Mouse (Mus musculus): ENCODE data around the gene Trim58. TPM values are rescaled to one million over a fixed set of nuclear protein-coding genes. Genes with fewer than 3 reads are reported as not detected.

The Trim58 gene
- total and polyA plus RNA-seq, 3 experiments, result 19.0 TPM; not detected in 2

DNA sequence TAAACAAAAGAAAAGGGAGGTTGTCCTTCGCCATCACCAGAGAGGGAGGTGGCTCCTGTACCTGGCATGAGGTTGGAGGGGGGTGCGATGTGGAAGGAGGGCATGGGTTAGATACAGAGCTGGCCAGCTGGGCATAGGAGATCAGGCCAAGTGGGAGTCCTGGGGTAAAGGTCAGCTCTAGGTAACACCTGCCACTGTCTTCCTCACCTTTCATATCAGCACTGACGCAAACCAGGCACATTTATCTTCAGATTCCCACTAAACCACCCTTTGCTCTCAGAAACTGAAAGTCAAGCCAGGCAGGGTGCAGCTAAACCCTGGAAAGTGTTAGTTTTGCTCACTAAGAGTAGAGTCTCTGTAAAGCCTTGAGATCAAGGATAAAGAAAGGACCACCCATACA, 21.9 kb upstream of the Trim58 start:
- DNase-seq (ENCODE audit: low spot score) (no peak), ATAC-seq (ENCODE audit: extremely low read depth, insufficient number of reproducible peaks, low FRiP score, poor library complexity, severe bottlenecking) (no peak)
- no peaks in the 10 kb centered on the region for H3K36me3 ChIP-seq (replicated peaks)
- H3K9me3 ChIP-seq (replicated peaks), result no peaks in the 10 kb centered on the region
- H3K4me1 ChIP-seq (ENCODE audit: insufficient read depth, low read depth, low read length), result peaks cover 2% of the 10 kb centered on the region; the same call in 1 of the 2 replicates
- TF ChIP-seq CTCF (IDR thresholded peaks at IDR 0.05; ENCODE audit: low read depth, low read length), result no peak
- TF ChIP-seq GATA1 (IDR thresholded peaks at IDR 0.05; ENCODE audit: borderline replicate concordance, low read length), result no peak
- no peak for TF ChIP-seq TAL1 (conservative IDR thresholded peaks at IDR 0.05; ENCODE audit: low read depth, low read length)
- no peak for TF ChIP-seq POLR2AphosphoS5 (IDR thresholded peaks at IDR 0.05; ENCODE audit: insufficient replicate concordance, low read depth, low read length)
- no peak for TF ChIP-seq GATA2 (IDR thresholded peaks at IDR 0.05; ENCODE audit: borderline replicate concordance, low read depth, low read length)
- H3K27me3 ChIP-seq (ENCODE audit: insufficient read depth, low read length), result no peaks in the 10 kb centered on the region
- no peak overlapping the region for H3K4me3 ChIP-seq (ENCODE audit: low read depth, low read length)

DNA sequence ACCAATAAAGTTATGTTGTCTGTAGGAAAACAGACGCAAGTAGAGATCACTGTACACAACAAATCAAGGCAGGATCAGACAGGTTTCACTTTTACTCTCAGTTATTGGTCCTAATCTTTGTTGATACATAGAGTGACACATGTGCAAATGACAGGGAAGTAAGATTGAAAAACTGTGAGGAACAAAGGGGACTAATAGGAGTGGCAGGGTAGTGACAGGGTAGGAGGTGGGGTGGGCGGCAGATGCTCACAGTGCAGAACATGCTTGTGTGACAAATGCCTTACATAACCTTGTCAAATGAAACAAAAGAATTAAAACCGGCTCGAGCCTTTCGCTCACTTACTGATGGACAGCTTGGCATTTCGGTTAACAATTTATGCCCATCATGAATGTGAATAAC, 21.5 kb upstream of the Trim58 start:
- Histone ChIP-seq H3K36me3 (replicated peaks) (no peaks in the 10 kb centered on the region), H3K4me1 (ENCODE audit: insufficient read depth, low read depth, low read length) (peaks cover 2% of the 10 kb centered on the region; the same call in 1 of the 2 replicates), H3K9me3 (replicated peaks) (no peaks in the 10 kb centered on the region), H3K4me3 (ENCODE audit: low read depth, low read length) (no peak overlapping the region), H3K27me3 (ENCODE audit: insufficient read depth, low read length) (no peaks in the 10 kb centered on the region)
- TF ChIP-seq CTCF (IDR thresholded peaks at IDR 0.05; ENCODE audit: low read depth, low read length) (no peak), GATA1 (IDR thresholded peaks at IDR 0.05; ENCODE audit: borderline replicate concordance, low read length) (no peak), TAL1 (conservative IDR thresholded peaks at IDR 0.05; ENCODE audit: low read depth, low read length) (no peak), GATA2 (IDR thresholded peaks at IDR 0.05; ENCODE audit: borderline replicate concordance, low read depth, low read length) (no peak), POLR2AphosphoS5 (IDR thresholded peaks at IDR 0.05; ENCODE audit: insufficient replicate concordance, low read depth, low read length) (no peak)
- no peak for ATAC-seq (ENCODE audit: extremely low read depth, insufficient number of reproducible peaks, low FRiP score, poor library complexity, severe bottlenecking)
- DNase-seq (ENCODE audit: low spot score), result no peak

DNA sequence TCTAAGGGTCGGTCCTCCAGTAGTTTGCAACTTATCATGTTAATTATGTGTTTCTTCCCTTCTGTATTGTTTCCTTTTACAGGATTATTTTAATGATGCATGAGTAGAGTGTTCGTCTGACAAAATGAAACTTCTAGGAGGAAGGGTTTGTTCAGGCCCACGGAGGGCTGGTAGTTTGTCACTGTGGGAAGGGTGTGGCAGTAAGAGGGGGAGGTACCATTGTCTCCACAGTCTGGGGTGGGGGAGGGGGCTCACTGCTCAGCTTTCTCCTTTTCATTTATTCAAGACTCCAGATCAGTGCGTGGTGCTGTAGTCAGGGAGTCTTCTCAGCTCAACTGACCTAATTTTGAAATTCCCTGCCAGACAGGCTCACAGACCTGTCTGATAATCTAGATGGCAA, 14.1 kb upstream of the Trim58 start:
- ATAC-seq (ENCODE audit: extremely low read depth, insufficient number of reproducible peaks, low FRiP score, poor library complexity, severe bottlenecking), result no peak
- H3K4me1 ChIP-seq (ENCODE audit: insufficient read depth, low read depth, low read length), result no peaks in the 10 kb centered on the region
- TF ChIP-seq TAL1 (conservative IDR thresholded peaks at IDR 0.05; ENCODE audit: low read depth, low read length), result no peak

DNA sequence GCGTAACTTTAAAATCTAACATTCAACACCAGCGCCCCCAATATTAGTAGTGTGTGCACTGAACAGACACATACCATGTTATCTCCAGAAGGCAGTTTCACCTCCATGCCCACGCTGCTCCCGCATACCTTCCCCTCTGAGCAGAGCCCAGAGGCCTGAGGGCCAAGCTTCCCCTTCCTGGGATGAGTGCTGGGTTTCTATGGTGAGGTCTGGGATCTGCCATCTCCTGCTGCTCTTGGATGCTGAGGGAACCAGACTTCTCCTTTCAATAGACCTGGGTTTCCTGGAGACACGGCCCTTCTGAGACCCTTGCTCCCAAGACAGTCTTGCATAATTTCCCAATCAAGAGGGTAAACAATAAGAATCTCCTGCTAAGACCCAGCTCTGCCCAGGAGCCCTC, 9.9 kb upstream of the Trim58 start, which contains the start of gene Olfr323:
TSS of gene Olfr323 (minus strand) at position 101 of the 400 bp plus-strand sequence.
- TF ChIP-seq CTCF (IDR thresholded peaks at IDR 0.05; ENCODE audit: low read depth, low read length) (no peak), GATA1 (IDR thresholded peaks at IDR 0.05; ENCODE audit: borderline replicate concordance, low read length) (no peak), GATA2 (IDR thresholded peaks at IDR 0.05; ENCODE audit: borderline replicate concordance, low read depth, low read length) (no peak), POLR2AphosphoS5 (IDR thresholded peaks at IDR 0.05; ENCODE audit: insufficient replicate concordance, low read depth, low read length) (no peak), TAL1 (conservative IDR thresholded peaks at IDR 0.05; ENCODE audit: low read depth, low read length) (no peak)
- H3K9me3 ChIP-seq (replicated peaks), result no peaks in the 10 kb centered on the region
- no peaks in the 10 kb centered on the region for H3K36me3 ChIP-seq (replicated peaks)
- ATAC-seq (ENCODE audit: extremely low read depth, insufficient number of reproducible peaks, low FRiP score, poor library complexity, severe bottlenecking), result no peak
- no peak within 1 kb of the TSS for H3K4me3 ChIP-seq (ENCODE audit: low read depth, low read length)
- no peak for DNase-seq (ENCODE audit: low spot score)
- H3K4me1 ChIP-seq (ENCODE audit: insufficient read depth, low read depth, low read length), result no peaks in the 10 kb centered on the region
- H3K27me3 ChIP-seq (ENCODE audit: insufficient read depth, low read length), result peaks cover 18% of the 10 kb centered on the region; the same call in 1 of the 2 replicates

More for the DNA sequence above, 14.1 kb upstream of the Trim58 start:
- Histone ChIP-seq H3K36me3 (replicated peaks) (no peaks in the 10 kb centered on the region), H3K4me3 (ENCODE audit: low read depth, low read length) (no peak overlapping the region), H3K9me3 (replicated peaks) (no peaks in the 10 kb centered on the region), H3K27me3 (ENCODE audit: insufficient read depth, low read length) (peaks cover 7% of the 10 kb centered on the region; the same call in 1 of the 2 replicates)
- DNase-seq (ENCODE audit: low spot score), result no peak

DNA sequence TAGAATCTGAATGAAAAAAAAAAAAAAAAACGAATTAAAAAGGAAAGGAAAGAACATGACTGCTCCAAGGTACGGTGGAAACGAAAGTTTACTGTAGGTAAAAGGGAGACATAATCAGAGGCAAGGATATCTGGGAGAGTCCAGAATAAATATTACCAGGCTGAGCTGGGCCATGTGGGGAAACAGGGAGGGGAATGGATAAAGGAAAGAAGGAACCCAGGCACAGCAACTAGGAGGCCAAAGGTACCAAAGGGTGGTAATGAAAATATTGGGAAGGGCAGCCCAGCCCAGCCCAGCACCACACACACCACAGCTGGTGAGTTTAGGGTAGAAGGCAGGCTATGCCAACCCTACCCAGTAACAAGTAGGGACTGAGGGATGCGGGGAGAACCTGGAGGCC, 5.4 kb upstream of the Trim58 start:
- TF ChIP-seq CTCF (IDR thresholded peaks at IDR 0.05; ENCODE audit: low read depth, low read length) (no peak), POLR2AphosphoS5 (IDR thresholded peaks at IDR 0.05; ENCODE audit: insufficient replicate concordance, low read depth, low read length) (no peak), TAL1 (conservative IDR thresholded peaks at IDR 0.05; ENCODE audit: low read depth, low read length) (no peak), GATA1 (IDR thresholded peaks at IDR 0.05; ENCODE audit: borderline replicate concordance, low read length) (no peak), GATA2 (IDR thresholded peaks at IDR 0.05; ENCODE audit: borderline replicate concordance, low read depth, low read length) (no peak)
- no peak for ATAC-seq (ENCODE audit: extremely low read depth, insufficient number of reproducible peaks, low FRiP score, poor library complexity, severe bottlenecking)
- Histone ChIP-seq H3K9me3 (replicated peaks) (no peaks in the 10 kb centered on the region), H3K27me3 (ENCODE audit: insufficient read depth, low read length) (peaks cover 24% of the 10 kb centered on the region), H3K36me3 (replicated peaks) (no peaks in the 10 kb centered on the region), H3K4me1 (ENCODE audit: insufficient read depth, low read depth, low read length) (no peaks in the 10 kb centered on the region), H3K4me3 (ENCODE audit: low read depth, low read length) (no peak overlapping the region)
- DNase-seq (ENCODE audit: low spot score), result no peak

DNA sequence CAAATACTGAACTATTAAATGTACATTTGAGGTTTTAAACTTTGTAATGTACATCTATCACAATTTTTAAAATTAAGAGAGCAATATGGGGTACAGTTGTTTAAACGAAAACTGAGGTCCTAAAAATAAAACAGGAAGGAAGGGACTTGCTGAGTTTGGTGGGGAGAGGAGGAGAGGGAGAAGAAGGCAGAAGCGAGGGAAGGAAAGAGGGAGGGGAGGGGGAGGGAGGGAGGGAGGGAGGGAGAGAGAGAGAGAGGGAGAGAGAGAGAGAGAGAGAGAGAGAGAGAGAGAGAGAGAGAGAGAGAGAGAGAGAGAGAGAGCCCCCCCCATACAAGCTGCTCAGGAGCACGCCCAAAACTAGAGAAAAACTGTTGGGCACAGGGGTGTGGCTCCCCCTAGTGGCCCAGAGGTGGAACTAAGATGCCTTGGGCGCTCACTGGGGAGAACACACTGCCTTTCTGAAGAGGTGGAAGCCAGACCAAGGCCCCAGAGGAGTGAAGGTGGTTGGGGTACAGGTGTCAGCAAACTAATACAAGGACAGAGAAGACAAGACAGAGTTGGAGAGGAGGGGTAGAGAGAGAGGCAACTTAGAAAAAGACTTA, 3.8 kb upstream of the Trim58 start:
- Histone ChIP-seq H3K36me3 (replicated peaks) (no peaks in the 10 kb centered on the region), H3K9me3 (replicated peaks) (no peaks in the 10 kb centered on the region), H3K4me1 (ENCODE audit: insufficient read depth, low read depth, low read length) (no peaks in the 10 kb centered on the region), H3K4me3 (ENCODE audit: low read depth, low read length) (no peak overlapping the region), H3K27me3 (ENCODE audit: insufficient read depth, low read length) (peaks cover 27% of the 10 kb centered on the region)
- TF ChIP-seq TAL1 (conservative IDR thresholded peaks at IDR 0.05; ENCODE audit: low read depth, low read length) (no peak), GATA2 (IDR thresholded peaks at IDR 0.05; ENCODE audit: borderline replicate concordance, low read depth, low read length) (no peak), GATA1 (IDR thresholded peaks at IDR 0.05; ENCODE audit: borderline replicate concordance, low read length) (no peak), CTCF (IDR thresholded peaks at IDR 0.05; ENCODE audit: low read depth, low read length) (no peak), POLR2AphosphoS5 (IDR thresholded peaks at IDR 0.05; ENCODE audit: insufficient replicate concordance, low read depth, low read length) (no peak)
- DNase-seq (ENCODE audit: low spot score) (peak; percentile 22), ATAC-seq (ENCODE audit: extremely low read depth, insufficient number of reproducible peaks, low FRiP score, poor library complexity, severe bottlenecking) (no peak; the same call in 1 of the 2 replicates)
